Mouse (Mus musculus) ES-E14 (cell line): ENCODE measurements at regions not wholly inside any gene's neighbourhood (a gene's known extent, or its start where the extent isn't known, plus 50 kb on each side); places are given as distances from the start of the nearest gene placed in this dataset.

Experiments
- MAFK ChIP-seq: IDR thresholded peaks from 2 replicates; pipeline ENCODE4 v1.6.1; 2014; ENCODE audit warnings: mild to moderate bottlenecking, low read depth, low read length, inconsistent platforms; ENCODE audit not compliant: insufficient read depth
- ZC3H11A ChIP-seq: IDR thresholded peaks from 2 replicates; pipeline ENCODE4 v1.6.1; 2012; ENCODE audit warnings: low read depth, mild to moderate bottlenecking, inconsistent platforms, low read length, borderline replicate concordance
- ZNF384 ChIP-seq: IDR thresholded peaks from 2 replicates; pipeline ENCODE4 v1.6.1; 2012; ENCODE audit warnings: low read depth, low read length, inconsistent platforms

DNA sequence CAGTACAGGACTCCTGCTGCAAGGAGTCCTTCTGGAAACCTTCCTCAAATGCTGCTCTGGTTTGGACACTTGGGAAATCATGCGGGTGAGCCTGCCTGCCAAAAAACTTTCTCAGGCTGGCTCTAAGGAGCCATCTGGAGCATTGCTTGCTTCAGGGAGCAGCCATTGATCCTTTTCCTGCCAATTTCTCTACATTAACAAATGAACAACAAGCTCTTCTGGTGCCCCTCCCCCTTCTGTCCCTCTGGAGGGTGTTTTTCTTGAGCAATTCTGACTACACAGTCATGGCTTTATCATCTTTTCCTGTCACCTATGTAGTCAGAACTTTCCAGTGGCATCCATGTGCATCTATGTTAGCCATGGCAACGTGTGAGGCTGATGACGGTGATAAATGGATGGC is 84.5 kb downstream of the Fam43a start:
- TF ChIP-seq ZC3H11A: no peak
- TF ChIP-seq MAFK: no peak
- no peak for TF ChIP-seq ZNF384
